Mouse (Mus musculus): ENCODE results near the gene Timp2.

- TF ChIP-seq POLR2A (IDR thresholded peaks at IDR 0.05; ENCODE audit: insufficient read depth, low read length) (no peak), CTCF (IDR thresholded peaks at IDR 0.05; ENCODE audit: low read depth, low read length) (no peak), EP300 (IDR thresholded peaks at IDR 0.05; ENCODE audit: insufficient read depth, low read depth, low read length) (no peak)
Measured at GRCm38 (mm10) chr11:118346395-118347096, 9.0 kb downstream of the Timp2 start.
